Mouse (Mus musculus) hindbrain, embryonic 14.5 days (tissue): ENCODE data around the gene Tulp1. TPM values are rescaled to one million over a fixed set of nuclear protein-coding genes. Genes with fewer than 3 reads are reported as not detected.

ENCODE experiments used
- ATAC-seq: fragments of 200-750 bp; cut with Nextera tagmentation; 2 replicates; pipeline ENCODE4 v1.8.0; 2017; ENCODE audit warnings: moderate number of reproducible peaks, mild to moderate bottlenecking, moderate TSS enrichment, moderate library complexity; ENCODE audit not compliant: low FRiP score
- DNase-seq: peaks from one replicate; pipeline ENCODE4 v3.0.0-alpha.2; 2015; ENCODE audit warnings: low spot score
- H3K27ac ChIP-seq: fragments of 300-500 bp; sonication (generic); 2 replicates; pipeline ENCODE4 v1.5.1; 2014; ENCODE audit warnings: mild to moderate bottlenecking, moderate library complexity
- H3K27me3 ChIP-seq: fragments of 300-500 bp; sonication (generic); 2 replicates; pipeline ENCODE4 v1.6.1; 2014; ENCODE audit warnings: mild to moderate bottlenecking, low read length, mixed read lengths; ENCODE audit not compliant: control insufficient read depth, insufficient read depth
- H3K36me3 ChIP-seq: fragments of 300-500 bp; sonication (generic); replicated peaks from 2 replicates; pipeline ENCODE4 v1.6.1; 2014; ENCODE audit not compliant: control insufficient read depth, insufficient read depth
- H3K4me1 ChIP-seq: fragments of 300-500 bp; sonication (generic); replicated peaks from 2 replicates; pipeline ENCODE4 v1.6.1; 2014; ENCODE audit warnings: antibody characterized with exemption, low read length, mixed read lengths; ENCODE audit not compliant: control insufficient read depth, insufficient read depth
- H3K4me2 ChIP-seq: fragments of 300-500 bp; sonication (generic); replicated peaks from 2 replicates; pipeline ENCODE4 v1.6.1; 2014; ENCODE audit warnings: mild to moderate bottlenecking, moderate library complexity
- H3K4me3 ChIP-seq: fragments of 300-500 bp; sonication (generic); replicated peaks from 2 replicates; pipeline ENCODE4 v1.5.1; 2014; ENCODE audit warnings: mild to moderate bottlenecking, low read length
- H3K9ac ChIP-seq: fragments of 300-500 bp; sonication (generic); 2 replicates; pipeline ENCODE4 v1.6.1; 2014
- H3K9me3 ChIP-seq: fragments of 300-500 bp; sonication (generic); 2 replicates; pipeline ENCODE4 v1.6.1; 2016; ENCODE audit warnings: low read length; ENCODE audit not compliant: control insufficient read depth
- WGBS: fragments of 180-500 bp; shearing (Covaris S2); extraction: QIAGEN DNeasy Blood & Tissue Kit; methylation state at CpG from one replicate; pipeline ENCODE4 v1.1.7; 2014; 5-methylcytosine and 5-hydroxymethylcytosine counted together
- polyA plus RNA-seq: library from polyadenylated mRNA; unstranded; fragments of >200 nt; fragmentation: Nextera tagmentation; extraction: Ambion mirVana; gene quantifications from 2 replicates; pipeline ENCODE4 v1.2.1, GENCODE M21; 2014

Tulp1 gene
- polyA plus RNA-seq, 1 experiment from 2014 or later, result 1.7 TPM

- H3K4me2 ChIP-seq, result no peak overlapping the region
Observed at GRCm38 (mm10) chr17:28355871-28356270, 9.2 kb downstream of the Tulp1 start.

DNA sequence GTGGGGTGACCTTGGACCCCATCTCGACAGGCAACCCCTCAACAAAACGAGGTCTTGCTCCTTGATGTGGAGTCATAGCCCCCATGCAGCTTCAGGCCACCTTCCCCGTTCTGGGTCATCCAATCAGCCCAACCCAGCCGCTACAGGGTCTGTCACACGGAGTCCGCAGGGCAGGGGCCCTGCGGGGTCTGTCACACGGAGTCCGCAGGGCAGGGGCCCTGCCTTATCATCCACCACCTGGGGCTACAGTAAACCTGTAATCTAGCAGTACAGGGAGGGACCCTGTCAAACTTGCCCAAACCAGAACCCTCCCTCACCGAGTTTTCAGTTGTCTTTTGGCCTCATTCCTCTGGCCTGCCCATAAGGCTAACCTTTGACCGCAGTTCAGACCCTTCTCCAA, 13.0 kb downstream of the Tulp1 start:
- no peak for ATAC-seq
- H3K4me3 ChIP-seq, result 0 out of 2 replicates have a peak overlapping the region, but pooled peaks have one; percentile 54
- 13% methylated on average over 11 of the region's 11 CpGs for WGBS
- no peaks in the 10 kb centered on the region for H3K9me3 ChIP-seq
- H3K27me3 ChIP-seq, result peaks cover 29% of the 10 kb centered on the region
- no peaks in the 10 kb centered on the region for H3K36me3 ChIP-seq
- no peak for DNase-seq
- no peak overlapping the region for H3K9ac ChIP-seq
- no peak overlapping the region for H3K27ac ChIP-seq
- H3K4me2 ChIP-seq, result 0 out of 2 replicates have a peak overlapping the region, but pooled peaks have one; percentile 91
- peaks cover 5% of the 10 kb centered on the region for H3K4me1 ChIP-seq

More at GRCm38 (mm10) chr17:28355871-28356270, 9.2 kb downstream of the Tulp1 start:
- no peaks in the 10 kb centered on the region for H3K36me3 ChIP-seq
- no peak for ATAC-seq
- H3K4me3 ChIP-seq, result no peak overlapping the region
- peaks cover 42% of the 10 kb centered on the region for H3K27me3 ChIP-seq
- H3K27ac ChIP-seq, result no peak overlapping the region
- WGBS, result 87% methylated on average over 12 of the region's 12 CpGs
- DNase-seq, result no peak
- peaks cover 3% of the 10 kb centered on the region for H3K4me1 ChIP-seq
- no peaks in the 10 kb centered on the region for H3K9me3 ChIP-seq
- no peak overlapping the region for H3K9ac ChIP-seq

- Histone ChIP-seq H3K4me2 (peak overlapping the region; percentile 91), H3K4me3 (peak overlapping the region; percentile 54), H3K36me3 (no peaks in the 10 kb centered on the region), H3K27ac (no peak overlapping the region), H3K9ac (peak overlapping the region; percentile 51), H3K4me1 (peaks cover 5% of the 10 kb centered on the region), H3K27me3 (peaks cover 29% of the 10 kb centered on the region), H3K9me3 (no peaks in the 10 kb centered on the region)
- ATAC-seq (peak; percentile 9; the same call in 1 of the 2 replicates), DNase-seq (no peak)
- 2% methylated on average over 28 of the region's 29 CpGs for WGBS
Observed at GRCm38 (mm10) chr17:28351353-28351890, 13.6 kb downstream of the Tulp1 start.

- no peaks in the 10 kb centered on the region for H3K36me3 ChIP-seq
- H3K27me3 ChIP-seq, result peaks cover 29% of the 10 kb centered on the region
Observed at GRCm38 (mm10) chr17:28350466-28351352, 14.3 kb downstream of the Tulp1 start, which contains the start of gene Tead3. Gene Tead3, minus strand, starts transcription at chr17:28350817.

GRCm38 (mm10) chr17:28349901-28350465, 15.0 kb downstream of the Tulp1 start:
- peak overlapping the region; percentile 91 for H3K4me2 ChIP-seq
- DNase-seq (no peak), ATAC-seq (peak; percentile 18; the same call in 1 of the 2 replicates)
- peak overlapping the region; percentile 54 for H3K9ac ChIP-seq
- peaks cover 34% of the 10 kb centered on the region for H3K27me3 ChIP-seq
- H3K27ac ChIP-seq, result 0 out of 2 replicates have a peak overlapping the region, but pooled peaks have one; percentile 43
- under 1% methylated on average over 44 of the region's 54 CpGs for WGBS
- no peaks in the 10 kb centered on the region for H3K36me3 ChIP-seq
- H3K4me1 ChIP-seq, result peaks cover 15% of the 10 kb centered on the region
- peak overlapping the region; percentile 54 for H3K4me3 ChIP-seq
- H3K9me3 ChIP-seq, result no peaks in the 10 kb centered on the region

More at GRCm38 (mm10) chr17:28350466-28351352, 14.3 kb downstream of the Tulp1 start, which contains the start of gene Tead3:
- no peaks in the 10 kb centered on the region for H3K9me3 ChIP-seq
- peak; percentile 57 for DNase-seq
- peak within 1 kb of the TSS; percentile 54 for H3K4me3 ChIP-seq
- H3K4me1 ChIP-seq, result peaks cover 10% of the 10 kb centered on the region
- H3K9ac ChIP-seq, result peak within 1 kb of the TSS; percentile 54
- H3K4me2 ChIP-seq, result peak within 1 kb of the TSS; percentile 91
- WGBS, result under 1% methylated on average over 57 of the region's 73 CpGs
- peak; percentile 64 for ATAC-seq
- 0 out of 2 replicates have a peak within 1 kb of the TSS, but pooled peaks have one; percentile 43 for H3K27ac ChIP-seq

- 15% methylated on average over 12 of the region's 13 CpGs for WGBS
- H3K27ac ChIP-seq, result no peak overlapping the region
- DNase-seq (no peak), ATAC-seq (no peak)
- no peaks in the 10 kb centered on the region for H3K36me3 ChIP-seq
- H3K27me3 ChIP-seq, result peaks cover 34% of the 10 kb centered on the region
- H3K9ac ChIP-seq, result peak overlapping the region; percentile 54
- peaks cover 15% of the 10 kb centered on the region for H3K4me1 ChIP-seq
- H3K4me2 ChIP-seq, result peak overlapping the region; percentile 91
- H3K4me3 ChIP-seq, result peak overlapping the region; percentile 54
- H3K9me3 ChIP-seq, result no peaks in the 10 kb centered on the region
Observed at GRCm38 (mm10) chr17:28349264-28349880, 15.7 kb downstream of the Tulp1 start.

- 68% methylated on average over 6 of the region's 6 CpGs for WGBS
- Histone ChIP-seq H3K9ac (no peak overlapping the region), H3K4me2 (0 out of 2 replicates have a peak overlapping the region, but pooled peaks have one; percentile 91), H3K36me3 (no peaks in the 10 kb centered on the region), H3K27ac (no peak overlapping the region), H3K4me3 (no peak overlapping the region), H3K27me3 (peaks cover 34% of the 10 kb centered on the region), H3K4me1 (peaks cover 15% of the 10 kb centered on the region), H3K9me3 (no peaks in the 10 kb centered on the region)
- DNase-seq, result no peak
- no peak for ATAC-seq
Observed at GRCm38 (mm10) chr17:28348211-28348610, 16.8 kb downstream of the Tulp1 start.

- H3K4me3 ChIP-seq, result no peak overlapping the region
- 84% methylated on average over 10 of the region's 10 CpGs for WGBS
- H3K27ac ChIP-seq, result no peak overlapping the region
- peaks cover 29% of the 10 kb centered on the region for H3K27me3 ChIP-seq
- peaks cover 15% of the 10 kb centered on the region for H3K4me1 ChIP-seq
- H3K9me3 ChIP-seq, result no peaks in the 10 kb centered on the region
- H3K4me2 ChIP-seq, result no peak overlapping the region
- H3K36me3 ChIP-seq, result no peaks in the 10 kb centered on the region
- H3K9ac ChIP-seq, result no peak overlapping the region
- DNase-seq (no peak), ATAC-seq (no peak)
Observed at GRCm38 (mm10) chr17:28347327-28347726, 17.7 kb downstream of the Tulp1 start.
